Comparison of ENCODE assay signal across 8 mouse cellular contexts in the genomic region with DNA sequence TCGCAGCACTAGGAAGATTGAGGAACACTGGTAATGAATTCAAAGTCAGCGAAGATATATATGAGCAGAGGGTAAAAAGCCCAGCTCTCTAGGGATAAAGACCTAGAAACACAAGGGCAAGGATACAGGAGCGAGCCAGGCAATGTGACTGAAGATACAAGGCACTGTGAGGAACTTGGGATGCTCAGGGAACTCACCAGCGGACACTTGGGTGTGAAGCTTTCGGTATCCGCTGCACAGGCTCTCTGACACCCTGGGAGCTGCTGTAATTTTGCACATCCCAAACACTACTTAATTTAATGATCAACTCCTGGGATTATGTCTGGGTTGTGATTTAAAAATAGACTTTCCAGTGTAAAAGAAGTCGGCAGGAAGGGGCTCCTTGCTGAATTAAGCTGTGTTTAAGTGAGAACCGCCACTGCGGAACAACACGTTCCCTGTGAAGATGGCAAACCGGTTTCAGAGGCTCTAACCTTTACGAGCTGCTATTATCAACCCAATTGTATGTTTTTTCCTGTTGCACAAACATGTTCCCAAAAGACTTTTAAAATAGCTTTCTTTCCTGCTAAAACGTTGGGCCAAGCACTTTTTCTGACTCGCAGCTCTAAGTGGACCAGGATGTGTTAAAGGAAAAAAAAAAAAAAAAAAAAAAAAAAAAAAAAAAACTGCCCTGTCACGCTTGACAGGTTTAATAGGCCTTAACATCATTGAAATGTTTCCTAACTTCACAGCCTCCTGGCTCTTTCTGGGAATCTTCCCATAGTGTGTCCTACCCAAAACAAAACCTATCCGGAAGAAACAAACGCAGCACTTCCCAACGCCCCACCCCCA. TPM values are rescaled to one million over a fixed set of nuclear protein-coding genes. Genes with fewer than 3 reads are reported as not detected.
DNase-seq lines count a peak whose midpoint lies in the region; ATAC-seq and TF ChIP-seq lines count a peak whose summit lies in the region.

No protein-coding gene starts in this region.

- H3K9ac ChIP-seq in kidney, embryonic 16.5 days (replicated peaks; ENCODE audit: low read length) = peak overlapping the region; percentile 13; the same call in 1 of the 2 replicates
- H3K9ac ChIP-seq in neural tube, embryonic 15.5 days (replicated peaks) = no peak overlapping the region

- WGBS in kidney, embryonic 16.5 days = 20% methylated on average over 18 of the region's 18 CpGs
- 30% methylated on average over 18 of the region's 18 CpGs for WGBS in neural tube, embryonic 15.5 days

- peak overlapping the region; percentile 29 for H3K4me3 ChIP-seq in left cerebral cortex, adult 2 months
- peak overlapping the region; percentile 34 for H3K4me3 ChIP-seq in kidney, embryonic 16.5 days (ENCODE audit: low read length)
- H3K4me3 ChIP-seq in neural tube, embryonic 15.5 days (replicated peaks) = peak overlapping the region; percentile 22

- no peak for TF ChIP-seq CTCF in left cerebral cortex, adult 2 months (IDR thresholded peaks at IDR 0.05)

- H3K9me3 ChIP-seq in kidney, embryonic 16.5 days (ENCODE audit: low read length) = no peaks in the 10 kb centered on the region
- H3K9me3 ChIP-seq in neural tube, embryonic 15.5 days (replicated peaks) = no peaks in the 10 kb centered on the region

- peaks cover 18% of the 10 kb centered on the region for H3K4me1 ChIP-seq in kidney, embryonic 16.5 days (ENCODE audit: insufficient read depth, low read length)
- peaks cover 11% of the 10 kb centered on the region for H3K4me1 ChIP-seq in neural tube, embryonic 15.5 days

- no peak overlapping the region for H3K27ac ChIP-seq in left cerebral cortex, adult 2 months
- peak overlapping the region; percentile 64 for H3K27ac ChIP-seq in kidney, embryonic 16.5 days (ENCODE audit: low read length)
- H3K27ac ChIP-seq in neural tube, embryonic 15.5 days (replicated peaks) = 0 out of 2 replicates have a peak overlapping the region, but pooled peaks have one; percentile 14

- intact Hi-C loops in left cerebral cortex, adult 2 months (cut with DNase I) = no loop called here

- peak; percentile 86 for ATAC-seq in kidney, embryonic 16.5 days (ENCODE audit: low FRiP score, low TSS enrichment)
- ATAC-seq in neural tube, embryonic 15.5 days (ENCODE audit: low FRiP score) = peak; percentile 28; the same call in 1 of the 2 replicates

- H3K36me3 ChIP-seq in kidney, embryonic 16.5 days (ENCODE audit: insufficient read depth, low read length) = no peaks in the 10 kb centered on the region
- H3K36me3 ChIP-seq in neural tube, embryonic 15.5 days = no peaks in the 10 kb centered on the region

- peak overlapping the region; percentile 52 for H3K4me2 ChIP-seq in kidney, embryonic 16.5 days (replicated peaks; ENCODE audit: low read depth, low read length)
- peak overlapping the region; percentile 47 for H3K4me2 ChIP-seq in neural tube, embryonic 15.5 days

- H3K27me3 ChIP-seq in kidney, embryonic 16.5 days (ENCODE audit: insufficient read depth, low read length) = no peaks in the 10 kb centered on the region
- no peaks in the 10 kb centered on the region for H3K27me3 ChIP-seq in neural tube, embryonic 15.5 days (replicated peaks)

- DNase-seq in left cerebral cortex, adult 2 months (ENCODE audit: extremely low spot score in 1 of 2, low spot score in 2 of 2) = no peak
- no peak for DNase-seq in left cerebral cortex, adult 8-10 months (ENCODE audit: low spot score in 2 of 2)
- peak; percentile 73 for DNase-seq in heart, adult 8-10 months (ENCODE audit: low spot score)
- no peak for DNase-seq in natural killer cell, adult 2 months (ENCODE audit: low spot score in 2 of 2)
- DNase-seq in frontal cortex, adult 2 months (ENCODE audit: extremely low spot score in 1 of 2, low spot score in 1 of 2) = no peak
- DNase-seq in spleen, adult 18-20 months = no peak

RNA-seq across cellular contexts. Expression of gene Calcrl, which starts 38.4 kb away (rescaled TPM):
- 1 to 10 TPM; 5.6 to 5.9 TPM for total RNA-seq in left cerebral cortex, adult 2 months (2021)
- total RNA-seq in left cerebral cortex, adult 8-10 months (2022) = 1 to 10 TPM; 6.5 to 8.9 (median 7.1) TPM
- total RNA-seq in heart, adult 8-10 months (2022) = 10 to 100 TPM; 18.9 to 25.4 (median 24.4) TPM
- polyA plus RNA-seq in kidney, embryonic 16.5 days (2015; fragmentation: Nextera tagmentation; extraction: Ambion mirVana) = 64.7 and 73.3 TPM in 2 replicates
- 23.2 and 26.9 TPM in 2 replicates for polyA plus RNA-seq in neural tube, embryonic 15.5 days (2015; fragmentation: Nextera tagmentation; extraction: Ambion mirVana)
- polyA plus RNA-seq in frontal cortex, adult 2 months (2012; rRNA removed) = 4.1 and 4.8 TPM in 2 replicates
